Mouse (Mus musculus): Measurements from ENCODE around the gene Mrnip. TPM values are rescaled to one million over a fixed set of nuclear protein-coding genes. Genes with fewer than 3 reads are reported as not detected.

The Mrnip gene
- 4.0 TPM for polyA plus RNA-seq (2014; fragmentation: Illumina TruSeq; extraction: RNeasy Lipid Tissue Mini Kit (QIAGEN cat#74804); ENCODE audit: insufficient read depth, low read depth, low replicate concordance)

GRCm38 (mm10) chr11:50174111-50174729 is at the start of gene Mrnip:
Mrnip (plus strand) TSS chr11:50174444.

GRCm38 (mm10) chr11:50130811-50131766 is 43.2 kb upstream of the Mrnip start, which contains the start of gene Tbc1d9b:
Tbc1d9b (plus strand) TSS chr11:50131396.

GRCm38 (mm10) chr11:50210505-50211151 is 36.4 kb downstream of the Mrnip start, which contains the start of the genes Sqstm1 and Mgat4b:
Sqstm1 (minus strand) TSS chr11:50210827.
Mgat4b (plus strand) TSS chr11:50210890.

GRCm38 (mm10) chr11:50238324-50238723 is 64.1 kb downstream of the Mrnip start, which contains the start of gene Ltc4s:
Ltc4s (minus strand) TSS chr11:50238616.

Other genes starting within 250 kb of the Mrnip start
- 83.0 TPM for gene Rnf130, start 149.1 kb upstream of the Mrnip start, polyA plus RNA-seq (2014; fragmentation: Illumina TruSeq; extraction: RNeasy Lipid Tissue Mini Kit (QIAGEN cat#74804); ENCODE audit: insufficient read depth, low read depth, low replicate concordance)
- gene Tbc1d9b, start 43.0 kb upstream of the Mrnip start, polyA plus RNA-seq (2014; fragmentation: Illumina TruSeq; extraction: RNeasy Lipid Tissue Mini Kit (QIAGEN cat#74804); ENCODE audit: insufficient read depth, low read depth, low replicate concordance), result 25.9 TPM
- gene Sqstm1, start 36.4 kb downstream of the Mrnip start, polyA plus RNA-seq (2014; fragmentation: Illumina TruSeq; extraction: RNeasy Lipid Tissue Mini Kit (QIAGEN cat#74804); ENCODE audit: insufficient read depth, low read depth, low replicate concordance), result 272 TPM
- 42.6 TPM for gene Mgat4b, start 36.4 kb downstream of the Mrnip start, polyA plus RNA-seq (2014; fragmentation: Illumina TruSeq; extraction: RNeasy Lipid Tissue Mini Kit (QIAGEN cat#74804); ENCODE audit: insufficient read depth, low read depth, low replicate concordance)
- 41.3 TPM for gene Ltc4s, start 64.2 kb downstream of the Mrnip start, polyA plus RNA-seq (2014; fragmentation: Illumina TruSeq; extraction: RNeasy Lipid Tissue Mini Kit (QIAGEN cat#74804); ENCODE audit: insufficient read depth, low read depth, low replicate concordance)
- gene Maml1, start 117.9 kb downstream of the Mrnip start, polyA plus RNA-seq (2014; fragmentation: Illumina TruSeq; extraction: RNeasy Lipid Tissue Mini Kit (QIAGEN cat#74804); ENCODE audit: insufficient read depth, low read depth, low replicate concordance), result 8.0 TPM
- 89.9 TPM for gene Canx, start 151.2 kb downstream of the Mrnip start, polyA plus RNA-seq (2014; fragmentation: Illumina TruSeq; extraction: RNeasy Lipid Tissue Mini Kit (QIAGEN cat#74804); ENCODE audit: insufficient read depth, low read depth, low replicate concordance)
- not detected for gene Cby3, start 180.0 kb downstream of the Mrnip start, polyA plus RNA-seq (2014; fragmentation: Illumina TruSeq; extraction: RNeasy Lipid Tissue Mini Kit (QIAGEN cat#74804); ENCODE audit: insufficient read depth, low read depth, low replicate concordance)
- gene Hnrnph1, start 202.5 kb downstream of the Mrnip start, polyA plus RNA-seq (2014; fragmentation: Illumina TruSeq; extraction: RNeasy Lipid Tissue Mini Kit (QIAGEN cat#74804); ENCODE audit: insufficient read depth, low read depth, low replicate concordance), result 211 TPM

Measured in lung, adult 10 weeks (tissue).